Mouse (Mus musculus): ENCODE data around the gene Dhrs7c.

Dhrs7c gene

DNA sequence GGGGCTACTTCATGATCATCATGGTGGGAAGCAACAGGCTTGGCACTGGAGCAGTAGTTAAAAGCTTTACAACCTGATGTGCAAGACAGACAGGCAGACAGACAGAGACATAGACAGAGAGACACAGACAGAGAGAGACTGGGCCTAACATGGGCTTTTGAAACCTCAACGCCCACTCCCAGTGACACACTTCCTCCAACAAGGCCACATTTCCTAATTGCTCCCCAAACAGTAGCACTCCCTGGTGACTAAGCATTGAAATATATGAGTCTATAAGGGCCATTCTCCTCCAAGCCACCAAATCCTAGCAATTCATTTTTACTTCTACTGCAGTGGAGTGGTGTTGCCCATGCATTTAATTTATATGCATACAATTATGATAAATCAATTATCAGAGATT, 41.8 kb downstream of the Dhrs7c start:
- no peak for DNase-seq (ENCODE audit: low spot score in 2 of 2)

GRCm38 (mm10) chr11:67845193-67845592, 47.2 kb downstream of the Dhrs7c start:
- no peak for DNase-seq (ENCODE audit: low spot score in 2 of 2)

DNA sequence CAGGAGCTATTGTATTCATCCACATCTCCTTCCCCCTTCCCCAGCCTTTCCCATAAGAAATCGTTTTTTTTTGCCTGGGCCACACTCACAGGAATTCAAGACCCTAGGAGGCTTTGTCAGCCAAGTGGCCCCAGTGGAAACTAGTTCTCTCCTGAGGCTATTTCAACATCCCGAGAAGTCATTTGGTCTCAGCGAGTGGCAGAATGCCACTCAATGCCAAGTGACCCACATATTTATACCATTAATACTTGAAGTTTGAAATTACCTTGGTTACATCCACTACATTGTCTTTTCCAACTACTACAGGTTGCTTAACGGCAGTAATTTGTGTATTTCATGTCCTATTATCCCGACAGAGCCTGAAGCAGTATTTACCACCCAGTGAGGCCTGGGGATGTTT, 53.8 kb downstream of the Dhrs7c start:
- DNase-seq (ENCODE audit: low spot score in 2 of 2) = no peak

- no peak for DNase-seq (ENCODE audit: low spot score in 2 of 2)
Observed at GRCm38 (mm10) chr11:67853996-67854395, 56.0 kb downstream of the Dhrs7c start.

GRCm38 (mm10) chr11:67855035-67855434, 57.0 kb downstream of the Dhrs7c start:
- DNase-seq (ENCODE audit: low spot score in 2 of 2) = no peak

DNA sequence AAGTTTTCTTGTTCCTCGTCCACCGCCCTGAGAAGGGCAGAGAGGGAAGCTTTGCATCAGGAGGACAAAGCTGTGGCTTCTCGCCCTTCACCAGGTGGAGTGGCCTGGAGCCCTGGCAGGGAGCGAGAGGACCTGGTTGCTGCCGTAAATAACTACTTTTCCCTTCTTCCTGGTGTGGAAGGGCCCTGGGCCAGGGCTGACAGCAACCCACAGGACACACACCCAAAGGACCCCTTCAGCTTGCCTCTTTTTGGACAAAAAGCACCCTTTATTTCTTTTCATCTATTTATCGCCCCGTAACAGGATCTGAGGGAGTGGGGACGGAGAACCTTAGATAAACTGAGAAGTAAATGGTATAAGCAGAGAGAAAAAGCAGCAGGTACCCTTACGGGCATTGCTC, 60.5 kb downstream of the Dhrs7c start:
- DNase-seq (ENCODE audit: low spot score in 2 of 2) = no peak

GRCm38 (mm10) chr11:67860743-67861398, 62.9 kb downstream of the Dhrs7c start:
- no peak for DNase-seq (ENCODE audit: low spot score in 2 of 2)

- DNase-seq (ENCODE audit: low spot score in 2 of 2) = no peak
Observed at GRCm38 (mm10) chr11:67861399-67861838, 63.4 kb downstream of the Dhrs7c start.

DNA sequence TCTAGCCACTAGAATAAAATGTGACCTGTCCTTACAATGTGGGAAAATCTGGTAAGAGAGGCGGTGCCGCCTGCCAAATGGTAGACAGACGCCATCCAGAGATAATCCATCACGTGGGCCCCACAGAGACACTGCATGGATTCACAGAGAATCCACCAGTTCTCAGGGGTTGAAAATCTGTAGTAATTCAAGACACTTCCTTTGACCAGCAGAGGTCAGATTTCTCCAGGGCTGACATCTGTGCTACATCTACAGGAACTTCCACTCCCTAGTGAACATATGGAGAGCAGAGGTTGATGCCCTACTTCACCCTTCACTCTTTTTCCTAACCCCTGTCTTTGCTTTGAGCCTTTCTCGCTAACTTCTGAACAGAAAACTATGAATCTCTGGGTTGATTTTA, 67.1 kb downstream of the Dhrs7c start:
- DNase-seq (ENCODE audit: low spot score in 2 of 2) = no peak

All from urinary bladder, postnatal 36 days (tissue).